Mouse (Mus musculus) gastrocnemius, postnatal 14 days (tissue): ENCODE measurements around the gene Slc35e4. TPM values are rescaled to one million over a fixed set of nuclear protein-coding genes. Genes with fewer than 3 reads are reported as not detected.
A peak's percentile ranks its signal among the peaks of the same experiment; 100 is the strongest.
"Not testable (repeated sequence)": the region's sequence is repeated elsewhere in the genome, so short reads cannot be mapped to it uniquely, and the experiment has no call there.

Experiments
- DNase-seq: peaks from one replicate; pipeline ENCODE4 v3.0.0; 2021; ENCODE audit warnings: mixed read lengths
- intact Hi-C: fragments of 180-260 bp; cut with DNase I; formaldehyde crosslinking; loops from one replicate; pipeline ENCODE4 v1.15.1; 2025; ENCODE audit warnings: low total_unique reads
- long read RNA-seq, 2 experiments: library from polyadenylated mRNA; stranded (forward); transcript quantifications; one replicate each; pipeline ENCODE4 v2.0.0; 2021
- total RNA-seq, 2 experiments: library from RNA; stranded (reverse); gene quantifications; 2 replicates each; pipeline ENCODE4 v1.2.3; 2021

Slc35e4 gene
- 10 to 100 TPM; 17.4 to 20.3 TPM for total RNA-seq
- long read RNA-seq, experiment 1, transcript Slc35e4-201 (2 exons, 3,059 nt): major isoform, 47 of 53 reads
- long read RNA-seq, experiment 1, partial matches to known transcripts: 4 of 53 reads
- long read RNA-seq, experiment 1, other reads (novel, unspliced or antisense): 2 of 53 reads
- long read RNA-seq, experiment 2, transcript Slc35e4-201 (2 exons, 3,059 nt): major isoform, 68 of 73 reads
- long read RNA-seq, experiment 2, partial matches to known transcripts: 0 of 73 reads
- long read RNA-seq, experiment 2, other reads (novel, unspliced or antisense): 5 of 73 reads

GRCm38 (mm10) chr11:3914109-3914840 lies at the start of gene Slc35e4:
Slc35e4 (minus strand) TSS chr11:3914664.
- intact Hi-C loops: no loop called here
- DNase-seq: peak; percentile 81

- intact Hi-C loops: no loop called here
- peak; percentile 70 for DNase-seq
Measured at GRCm38 (mm10) chr11:3963610-3964415, 49.3 kb upstream of the Slc35e4 start, which contains the start of gene Pes1. Pes1 (plus strand) TSS chr11:3963975.

GRCm38 (mm10) chr11:3963155-3963554 lies 48.7 kb upstream of the Slc35e4 start:
- no peak for DNase-seq
- intact Hi-C loops: no loop called here

GRCm38 (mm10) chr11:3961761-3962160 lies 47.3 kb upstream of the Slc35e4 start:
- no peak for DNase-seq
- intact Hi-C loops: no loop called here

- intact Hi-C loops: no loop called here
- no peak for DNase-seq
Measured at GRCm38 (mm10) chr11:3960901-3961300, 46.4 kb upstream of the Slc35e4 start.

- DNase-seq, intact Hi-C loops: not testable (repeated sequence)
Measured at GRCm38 (mm10) chr11:3955371-3955770, 40.9 kb upstream of the Slc35e4 start.

GRCm38 (mm10) chr11:3954876-3955275 lies 40.4 kb upstream of the Slc35e4 start:
- DNase-seq: not testable (repeated sequence)

GRCm38 (mm10) chr11:3946386-3946785 lies 31.9 kb upstream of the Slc35e4 start:
- intact Hi-C loops: no loop called here
- no peak for DNase-seq

More at GRCm38 (mm10) chr11:3954876-3955275, 40.4 kb upstream of the Slc35e4 start:
- intact Hi-C loops: not testable (repeated sequence)

GRCm38 (mm10) chr11:3941371-3941770 lies 26.9 kb upstream of the Slc35e4 start:
- no peak for DNase-seq
- intact Hi-C loops: no loop called here

- DNase-seq: no peak
- intact Hi-C loops: no loop called here
Measured at GRCm38 (mm10) chr11:3937321-3937874, 22.9 kb upstream of the Slc35e4 start.

- intact Hi-C loops: no loop called here
- DNase-seq: no peak
Measured at GRCm38 (mm10) chr11:3936318-3936717, 21.9 kb upstream of the Slc35e4 start.

- DNase-seq: no peak
- intact Hi-C loops: no loop called here
Measured at GRCm38 (mm10) chr11:3935135-3935534, 20.7 kb upstream of the Slc35e4 start.

GRCm38 (mm10) chr11:3933756-3934285 lies 19.4 kb upstream of the Slc35e4 start:
- intact Hi-C loops: no loop called here
- no peak for DNase-seq

GRCm38 (mm10) chr11:3931511-3932211 lies 17.2 kb upstream of the Slc35e4 start, which contains the start of gene Tcn2:
Tcn2 (minus strand) TSS chr11:3932159.
- DNase-seq: peak; percentile 88
- intact Hi-C loops: no loop called here

- intact Hi-C loops: no loop called here
- DNase-seq: no peak
Measured at GRCm38 (mm10) chr11:3930931-3931330, 16.5 kb upstream of the Slc35e4 start.

GRCm38 (mm10) chr11:3930019-3930418 lies 15.6 kb upstream of the Slc35e4 start:
- intact Hi-C loops: no loop called here
- no peak for DNase-seq

- DNase-seq: no peak
Measured at GRCm38 (mm10) chr11:3925916-3926315, 11.5 kb upstream of the Slc35e4 start.

GRCm38 (mm10) chr11:3922731-3923130 lies 8.3 kb upstream of the Slc35e4 start:
- intact Hi-C loops: no loop called here
- DNase-seq: no peak

More at GRCm38 (mm10) chr11:3925916-3926315, 11.5 kb upstream of the Slc35e4 start:
- intact Hi-C loops: no loop called here

- intact Hi-C loops: no loop called here
Measured at GRCm38 (mm10) chr11:3922115-3922514, 7.7 kb upstream of the Slc35e4 start.

More at GRCm38 (mm10) chr11:3922115-3922514, 7.7 kb upstream of the Slc35e4 start:
- DNase-seq: no peak
